Mouse (Mus musculus) forebrain, embryonic 10.5 days (tissue): ENCODE measurements around the gene Ccser1. TPM values are rescaled to one million over a fixed set of nuclear protein-coding genes. Genes with fewer than 3 reads are reported as not detected.

Experiments used
- DNase-seq: peaks from one replicate; pipeline ENCODE4 v3.0.0-alpha.2; 2017; ENCODE audit warnings: low spot score; ENCODE audit errors: extremely low spot score
- H3K27ac ChIP-seq: fragments of 300-500 bp; sonication (generic); 2 replicates; pipeline ENCODE4 v1.5.1; 2016; ENCODE audit warnings: mild to moderate bottlenecking
- H3K27me3 ChIP-seq: fragments of 300-500 bp; sonication (generic); 2 replicates; pipeline ENCODE4 v1.6.1; 2016; ENCODE audit warnings: mild to moderate bottlenecking; ENCODE audit not compliant: poor library complexity, severe bottlenecking
- H3K36me3 ChIP-seq: fragments of 300-500 bp; sonication (generic); replicated peaks from 2 replicates; pipeline ENCODE4 v1.6.1; 2016; ENCODE audit warnings: mild to moderate bottlenecking, moderate library complexity
- H3K4me1 ChIP-seq: fragments of 300-500 bp; sonication (generic); 2 replicates; pipeline ENCODE4 v1.6.1; 2016
- H3K4me3 ChIP-seq: fragments of 300-500 bp; sonication (generic); 2 replicates; pipeline ENCODE4 v1.5.1; 2016; ENCODE audit warnings: mild to moderate bottlenecking, moderate library complexity
- H3K9me3 ChIP-seq: fragments of 300-500 bp; sonication (generic); 2 replicates; pipeline ENCODE4 v1.6.1; 2016; ENCODE audit warnings: mild to moderate bottlenecking, moderate library complexity
- WGBS: fragments of 180-500 bp; shearing (Covaris S2); methylation state at CpG from one replicate; pipeline ENCODE4 v1.1.7; 2016; 5-methylcytosine and 5-hydroxymethylcytosine counted together
- polyA plus RNA-seq: library from polyadenylated mRNA; unstranded; fragments of >200 nt; fragmentation: Nextera tagmentation; extraction: Ambion mirVana; gene quantifications from 2 replicates; pipeline ENCODE4 v1.2.1, GENCODE M21; 2016

Gene Ccser1
- 3.7 and 4.5 TPM in 2 replicates for polyA plus RNA-seq

DNA sequence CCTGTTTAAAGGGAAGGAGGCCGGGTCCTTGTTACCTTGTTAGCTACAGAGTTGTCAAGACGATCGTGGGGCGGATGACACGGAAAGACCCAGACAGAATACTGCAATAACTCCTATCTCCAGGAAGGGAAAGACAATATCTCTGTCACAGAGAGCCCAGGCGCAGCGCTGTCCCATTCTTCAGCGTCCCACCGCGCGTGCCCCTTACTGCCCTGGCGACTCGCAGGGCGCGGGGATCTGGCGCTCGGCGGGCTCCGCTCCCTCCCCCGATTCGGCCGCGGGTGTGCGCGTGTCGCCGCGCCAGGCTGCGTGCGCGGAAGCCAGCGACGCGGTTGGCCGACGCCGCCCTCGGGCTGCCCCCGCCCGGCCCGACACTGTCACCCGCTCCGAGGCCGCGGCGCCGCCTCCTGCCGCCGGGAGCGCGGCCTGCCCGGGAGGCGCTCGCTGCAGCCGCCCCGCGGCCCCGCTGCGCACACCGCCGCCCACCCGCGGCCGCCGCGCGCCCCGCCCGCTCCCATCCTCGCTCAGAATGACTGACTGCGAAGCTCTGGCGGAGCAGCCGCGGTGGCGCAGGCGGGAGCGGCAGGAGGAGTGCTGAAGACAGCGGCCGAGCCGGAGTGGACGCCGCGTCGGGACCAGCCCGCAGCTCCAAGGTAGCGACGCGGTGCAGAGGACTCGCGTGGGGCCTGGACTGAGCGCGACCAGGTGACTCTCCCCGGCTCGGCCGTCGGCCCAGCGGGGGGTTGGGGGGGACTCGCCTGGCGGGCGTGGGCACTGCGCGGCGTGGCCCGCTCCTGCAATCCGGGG is at the start of gene Ccser1:
TSS of gene Ccser1 (plus strand) at position 376 of the 807 bp plus-strand sequence.
- under 1% methylated on average over 103 of the region's 105 CpGs for WGBS
- Histone ChIP-seq H3K27ac (peak within 1 kb of the TSS; percentile 89), H3K27me3 (peaks cover 37% of the 10 kb centered on the region), H3K4me1 (peaks cover 21% of the 10 kb centered on the region), H3K4me3 (peak within 1 kb of the TSS; percentile 90), H3K9me3 (no peaks in the 10 kb centered on the region), H3K36me3 (no peaks in the 10 kb centered on the region)
- DNase-seq: peak; percentile 53

- 90% methylated on average over 2 of the region's 2 CpGs for WGBS
- H3K4me1 ChIP-seq: no peaks in the 10 kb centered on the region
These were observed 43.7 kb upstream of the Ccser1 start for GRCm38 (mm10) chr6:61136436-61136835.

GRCm38 (mm10) chr6:61143031-61143430 is 37.1 kb upstream of the Ccser1 start:
- 88% methylated on average over 1 of the region's 1 CpGs for WGBS
- no peak overlapping the region for H3K27ac ChIP-seq
- no peaks in the 10 kb centered on the region for H3K27me3 ChIP-seq
- no peaks in the 10 kb centered on the region for H3K9me3 ChIP-seq
- DNase-seq: no peak
- no peaks in the 10 kb centered on the region for H3K4me1 ChIP-seq
- no peaks in the 10 kb centered on the region for H3K36me3 ChIP-seq
- no peak overlapping the region for H3K4me3 ChIP-seq

More at GRCm38 (mm10) chr6:61136436-61136835, 43.7 kb upstream of the Ccser1 start:
- Histone ChIP-seq H3K9me3 (0 out of 2 replicates have a peak, but pooled peaks cover 5% of the 10 kb centered on the region), H3K27me3 (no peaks in the 10 kb centered on the region), H3K4me3 (no peak overlapping the region), H3K36me3 (no peaks in the 10 kb centered on the region), H3K27ac (no peak overlapping the region)
- no peak for DNase-seq

GRCm38 (mm10) chr6:61152924-61153323 is 27.2 kb upstream of the Ccser1 start:
- 90% methylated on average over 3 of the region's 3 CpGs for WGBS
- no peak for DNase-seq

GRCm38 (mm10) chr6:61154654-61155053 is 25.5 kb upstream of the Ccser1 start:
- no peaks in the 10 kb centered on the region for H3K36me3 ChIP-seq

More at GRCm38 (mm10) chr6:61152924-61153323, 27.2 kb upstream of the Ccser1 start:
- H3K36me3 ChIP-seq: no peaks in the 10 kb centered on the region
- H3K9me3 ChIP-seq: no peaks in the 10 kb centered on the region
- H3K27ac ChIP-seq: no peak overlapping the region
- no peaks in the 10 kb centered on the region for H3K27me3 ChIP-seq
- H3K4me1 ChIP-seq: peaks cover 28% of the 10 kb centered on the region
- H3K4me3 ChIP-seq: no peak overlapping the region

DNA sequence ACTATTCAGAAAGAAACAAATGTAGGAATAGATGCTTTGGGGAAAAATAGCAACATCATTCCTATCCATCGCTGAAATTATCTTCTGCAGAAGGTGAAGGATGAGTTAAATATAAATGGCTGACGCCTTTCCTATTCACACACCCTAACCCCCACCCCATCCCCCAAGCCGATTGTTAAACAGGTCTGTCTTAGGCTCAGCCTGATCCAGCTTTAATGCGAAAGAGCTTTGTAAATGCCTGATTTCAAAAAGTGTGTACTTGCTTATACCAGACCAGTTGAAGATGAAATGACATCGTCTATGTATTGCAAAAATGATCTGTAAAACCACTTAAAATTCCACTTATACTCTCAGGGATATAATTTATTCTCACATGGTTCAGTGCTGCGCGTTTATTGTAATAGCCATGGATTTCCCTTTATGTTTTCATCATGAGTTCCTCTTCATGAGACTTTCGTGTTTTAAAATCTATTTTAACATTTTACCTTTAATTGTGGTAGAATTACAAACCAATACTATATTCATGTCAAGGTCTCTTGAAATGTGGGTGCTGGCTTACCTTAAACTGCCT is 25.0 kb upstream of the Ccser1 start:
- Histone ChIP-seq H3K36me3 (no peaks in the 10 kb centered on the region), H3K4me3 (no peak overlapping the region), H3K9me3 (no peaks in the 10 kb centered on the region), H3K4me1 (peaks cover 28% of the 10 kb centered on the region), H3K27me3 (no peaks in the 10 kb centered on the region), H3K27ac (0 out of 2 replicates have a peak overlapping the region, but pooled peaks have one; percentile 13)
- DNase-seq: no peak
- 48% methylated on average over 8 of the region's 8 CpGs for WGBS

More at GRCm38 (mm10) chr6:61154654-61155053, 25.5 kb upstream of the Ccser1 start:
- 38% methylated on average over 6 of the region's 6 CpGs for WGBS
- Histone ChIP-seq H3K27ac (peak overlapping the region; percentile 13; the same call in 1 of the 2 replicates), H3K4me3 (no peak overlapping the region), H3K27me3 (no peaks in the 10 kb centered on the region), H3K4me1 (peaks cover 28% of the 10 kb centered on the region), H3K9me3 (no peaks in the 10 kb centered on the region)
- no peak for DNase-seq

GRCm38 (mm10) chr6:61155718-61156117 is 24.4 kb upstream of the Ccser1 start:
- DNase-seq: no peak
- H3K4me1 ChIP-seq: peaks cover 28% of the 10 kb centered on the region
- no peak overlapping the region for H3K27ac ChIP-seq
- H3K27me3 ChIP-seq: no peaks in the 10 kb centered on the region
- H3K9me3 ChIP-seq: no peaks in the 10 kb centered on the region
- no peak overlapping the region for H3K4me3 ChIP-seq
- H3K36me3 ChIP-seq: no peaks in the 10 kb centered on the region

- H3K4me1 ChIP-seq: no peaks in the 10 kb centered on the region
- no peak overlapping the region for H3K27ac ChIP-seq
- no peaks in the 10 kb centered on the region for H3K9me3 ChIP-seq
- H3K36me3 ChIP-seq: no peaks in the 10 kb centered on the region
- H3K27me3 ChIP-seq: no peaks in the 10 kb centered on the region
- H3K4me3 ChIP-seq: no peak overlapping the region
- no peak for DNase-seq
These were observed 18.0 kb upstream of the Ccser1 start for GRCm38 (mm10) chr6:61162117-61162516.

GRCm38 (mm10) chr6:61166891-61167290 is 13.2 kb upstream of the Ccser1 start:
- 97% methylated on average over 1 of the region's 1 CpGs for WGBS
- no peaks in the 10 kb centered on the region for H3K27me3 ChIP-seq

GRCm38 (mm10) chr6:61176126-61176525 is 4.0 kb upstream of the Ccser1 start:
- Histone ChIP-seq H3K4me1 (peaks cover 16% of the 10 kb centered on the region), H3K4me3 (no peak overlapping the region), H3K36me3 (no peaks in the 10 kb centered on the region), H3K27ac (no peak overlapping the region), H3K27me3 (peaks cover 26% of the 10 kb centered on the region), H3K9me3 (no peaks in the 10 kb centered on the region)
- DNase-seq: no peak
- 76% methylated on average over 1 of the region's 1 CpGs for whole genome bisulfite sequencing

More at GRCm38 (mm10) chr6:61166891-61167290, 13.2 kb upstream of the Ccser1 start:
- no peak for DNase-seq
- Histone ChIP-seq H3K4me3 (no peak overlapping the region), H3K36me3 (no peaks in the 10 kb centered on the region), H3K4me1 (no peaks in the 10 kb centered on the region), H3K9me3 (no peaks in the 10 kb centered on the region), H3K27ac (no peak overlapping the region)

- 84% methylated on average over 7 of the region's 7 CpGs for WGBS
These were observed 2.6 kb upstream of the Ccser1 start for GRCm38 (mm10) chr6:61177476-61177875.

GRCm38 (mm10) chr6:61179641-61179948 is 529 bp upstream of the Ccser1 start:
- H3K27ac ChIP-seq: peak overlapping the region; percentile 89
- H3K36me3 ChIP-seq: no peaks in the 10 kb centered on the region
- DNase-seq: no peak
- H3K4me3 ChIP-seq: peak overlapping the region; percentile 90
- no peaks in the 10 kb centered on the region for H3K9me3 ChIP-seq
- peaks cover 37% of the 10 kb centered on the region for H3K27me3 ChIP-seq
- H3K4me1 ChIP-seq: peaks cover 21% of the 10 kb centered on the region
- WGBS: 4% methylated on average over 5 of the region's 5 CpGs

More at GRCm38 (mm10) chr6:61177476-61177875, 2.6 kb upstream of the Ccser1 start:
- Histone ChIP-seq H3K4me1 (peaks cover 21% of the 10 kb centered on the region), H3K27ac (no peak overlapping the region), H3K27me3 (peaks cover 37% of the 10 kb centered on the region), H3K36me3 (no peaks in the 10 kb centered on the region), H3K9me3 (no peaks in the 10 kb centered on the region), H3K4me3 (no peak overlapping the region)
- no peak for DNase-seq

- WGBS: under 1% methylated on average over 41 of the region's 42 CpGs
- Histone ChIP-seq H3K36me3 (no peaks in the 10 kb centered on the region), H3K27me3 (peaks cover 37% of the 10 kb centered on the region), H3K9me3 (no peaks in the 10 kb centered on the region), H3K4me3 (peak overlapping the region; percentile 90), H3K4me1 (peaks cover 21% of the 10 kb centered on the region), H3K27ac (peak overlapping the region; percentile 89)
- no peak for DNase-seq
These were observed 650 bp downstream of the Ccser1 start for GRCm38 (mm10) chr6:61180756-61181191.
